Mouse (Mus musculus): ENCODE results near the gene Grb10.
A peak's percentile ranks its signal among the peaks of the same experiment; 100 is the strongest.

Gene Grb10

GRCm38 (mm10) chr11:12038470-12038985 lies at the start of gene Grb10:
TSS of gene Grb10 (minus strand) at chr11:12038683.
- no peak for DNase-seq (ENCODE audit: low spot score)

GRCm38 (mm10) chr11:12081638-12082037 lies 43.2 kb upstream of the Grb10 start:
- no peak for DNase-seq (ENCODE audit: low spot score)

GRCm38 (mm10) chr11:12079231-12079630 lies 40.7 kb upstream of the Grb10 start:
- DNase-seq (ENCODE audit: low spot score), result no peak

GRCm38 (mm10) chr11:12075449-12075848 lies 37.0 kb upstream of the Grb10 start:
- DNase-seq (ENCODE audit: low spot score), result no peak

GRCm38 (mm10) chr11:12073394-12074226 lies 35.1 kb upstream of the Grb10 start:
- DNase-seq (ENCODE audit: low spot score), result no peak

GRCm38 (mm10) chr11:12072322-12072721 lies 33.8 kb upstream of the Grb10 start:
- DNase-seq (ENCODE audit: low spot score), result no peak

- no peak for DNase-seq (ENCODE audit: low spot score)
These were observed 20.5 kb upstream of the Grb10 start for GRCm38 (mm10) chr11:12059005-12059404.

GRCm38 (mm10) chr11:12048547-12049327 lies 10.3 kb upstream of the Grb10 start:
- DNase-seq (ENCODE audit: low spot score), result no peak

- no peak for DNase-seq (ENCODE audit: low spot score)
These were observed 9.7 kb upstream of the Grb10 start for GRCm38 (mm10) chr11:12048135-12048534.

- DNase-seq (ENCODE audit: low spot score), result no peak
These were observed 5.8 kb upstream of the Grb10 start for GRCm38 (mm10) chr11:12044245-12044644.

- DNase-seq (ENCODE audit: low spot score), result no peak
These were observed 3.3 kb upstream of the Grb10 start for GRCm38 (mm10) chr11:12041787-12042186.

- no peak for DNase-seq (ENCODE audit: low spot score)
These were observed 2.9 kb upstream of the Grb10 start for GRCm38 (mm10) chr11:12041379-12041778.

GRCm38 (mm10) chr11:12040391-12040790 lies 1.9 kb upstream of the Grb10 start:
- DNase-seq (ENCODE audit: low spot score), result no peak

- DNase-seq (ENCODE audit: low spot score), result no peak
These were observed 1.3 kb upstream of the Grb10 start for GRCm38 (mm10) chr11:12039748-12040147.

GRCm38 (mm10) chr11:12039098-12039497 lies 615 bp upstream of the Grb10 start:
- no peak for DNase-seq (ENCODE audit: low spot score)

GRCm38 (mm10) chr11:12037689-12038469 lies 604 bp downstream of the Grb10 start:
- no peak for DNase-seq (ENCODE audit: low spot score)

GRCm38 (mm10) chr11:12037075-12037686 lies 1.3 kb downstream of the Grb10 start:
- DNase-seq (ENCODE audit: low spot score), result peak; percentile 46

- DNase-seq (ENCODE audit: low spot score), result no peak
These were observed 2.3 kb downstream of the Grb10 start for GRCm38 (mm10) chr11:12035916-12036910.

- no peak for DNase-seq (ENCODE audit: low spot score)
These were observed 3.2 kb downstream of the Grb10 start for GRCm38 (mm10) chr11:12035324-12035723.

- DNase-seq (ENCODE audit: low spot score), result no peak
These were observed 3.7 kb downstream of the Grb10 start for GRCm38 (mm10) chr11:12034781-12035180.

Measured in testis, postnatal 14 days (tissue).